Mouse (Mus musculus) spleen, adult 2 months (tissue): ENCODE data around the gene Cdk5rap1. TPM values are rescaled to one million over a fixed set of nuclear protein-coding genes. Genes with fewer than 3 reads are reported as not detected.
"Not testable (repeated sequence)": the region's sequence is repeated elsewhere in the genome, so short reads cannot be mapped to it uniquely, and the experiment has no call there.

Experiments
- DNase-seq, 2 experiments: peaks; one replicate each; pipeline versions ENCODE4 v3.0.0 to v3.0.0-alpha.2; 2012 to 2021; ENCODE audit warnings: low spot score in 2 of 2, low read depth in 1 of 2
- H3K27ac ChIP-seq: fragments of 200-500 bp; 2 replicates; pipeline ENCODE4 v1.5.1; 2012; ENCODE audit warnings: low read length, inconsistent platforms; ENCODE audit not compliant: insufficient read depth
- H3K27me3 ChIP-seq: fragments of 200-500 bp; 2 replicates; pipeline ENCODE4 v1.6.1; 2012; ENCODE audit warnings: mild to moderate bottlenecking, moderate library complexity, low read length, inconsistent platforms; ENCODE audit not compliant: control insufficient read depth, insufficient read depth
- H3K36me3 ChIP-seq: fragments of 200-500 bp; 2 replicates; pipeline ENCODE4 v1.6.1; 2012; ENCODE audit warnings: mild to moderate bottlenecking, low read length, inconsistent platforms; ENCODE audit not compliant: control insufficient read depth, insufficient read depth
- H3K4me1 ChIP-seq: fragments of 200-500 bp; 2 replicates; pipeline ENCODE4 v1.6.1; 2011; ENCODE audit warnings: inconsistent platforms; ENCODE audit not compliant: control insufficient read depth, insufficient read depth, insufficient read length
- H3K4me3 ChIP-seq: fragments of 200-500 bp; 2 replicates; pipeline ENCODE4 v1.5.1; 2011; ENCODE audit warnings: mild to moderate bottlenecking, inconsistent platforms; ENCODE audit not compliant: insufficient read depth, insufficient read length; ENCODE audit errors: extremely low read depth
- CTCF ChIP-seq: fragments of 200-500 bp; IDR thresholded peaks from 2 replicates; pipeline ENCODE4 v1.5.1; 2011; ENCODE audit warnings: mild to moderate bottlenecking, inconsistent platforms; ENCODE audit not compliant: insufficient read depth, insufficient read length, insufficient replicate concordance; ENCODE audit errors: extremely low read depth
- POLR2A ChIP-seq: fragments of 200-500 bp; IDR thresholded peaks from 2 replicates; pipeline ENCODE4 v1.6.1; 2011; ENCODE audit warnings: low read depth, low read length, inconsistent platforms
- WGBS: fragments of 180-500 bp; shearing (Covaris S2); methylation state at CpG from one replicate; pipeline ENCODE4 v1.1.7; 2018; 5-methylcytosine and 5-hydroxymethylcytosine counted together
- polyA plus RNA-seq: library from polyadenylated mRNA; depleted of rRNA; stranded (reverse); fragments of >200 nt; gene quantifications from 2 replicates; pipeline ENCODE4 v1.2.3, GENCODE M21; 2012

The Cdk5rap1 gene
- polyA plus RNA-seq, 1 experiment: 6.9 TPM

DNA sequence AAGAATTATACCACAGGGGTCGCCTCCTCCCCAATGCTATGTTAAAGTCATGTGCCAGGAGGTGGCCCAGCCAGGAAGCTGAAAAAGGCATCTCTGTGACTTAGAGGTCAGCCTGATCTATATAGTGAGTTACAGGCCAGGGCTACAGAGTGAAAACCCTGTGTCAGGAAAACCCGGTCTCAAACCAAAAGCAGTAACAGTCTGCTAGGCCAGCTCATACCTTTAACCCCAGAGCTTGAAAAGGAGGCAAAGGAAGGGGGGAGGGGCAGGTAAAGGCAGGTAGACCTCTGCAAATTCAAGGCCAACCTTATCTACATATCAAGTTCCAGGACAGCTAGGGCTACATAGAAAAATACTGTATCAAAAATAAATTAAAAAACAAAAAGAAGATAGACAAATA lies 33.5 kb downstream of the Cdk5rap1 start:
- TF ChIP-seq CTCF: no peak
- no peak for TF ChIP-seq POLR2A
- H3K27ac ChIP-seq: no peak overlapping the region
- no peak for DNase-seq
- H3K36me3 ChIP-seq: peaks cover 31% of the 10 kb centered on the region
- no peaks in the 10 kb centered on the region for H3K27me3 ChIP-seq
- H3K4me1 ChIP-seq: no peaks in the 10 kb centered on the region
- H3K4me3 ChIP-seq: no peak overlapping the region
- 87% methylated on average over 2 of the region's 2 CpGs for WGBS

- TF ChIP-seq POLR2A (no peak), CTCF (no peak)
- H3K4me3 ChIP-seq: no peak overlapping the region
- H3K27me3 ChIP-seq: no peaks in the 10 kb centered on the region
- 79% methylated on average over 1 of the region's 1 CpGs for WGBS
- H3K4me1 ChIP-seq: no peaks in the 10 kb centered on the region
- H3K27ac ChIP-seq: no peak overlapping the region
- DNase-seq: no peak
- H3K36me3 ChIP-seq: peaks cover 27% of the 10 kb centered on the region
These were observed 34.6 kb downstream of the Cdk5rap1 start for GRCm38 (mm10) chr2:154338161-154338560.

- peaks cover 13% of the 10 kb centered on the region for H3K36me3 ChIP-seq
- H3K27ac ChIP-seq: no peak overlapping the region
- H3K4me1 ChIP-seq: no peaks in the 10 kb centered on the region
- DNase-seq: no peak
- H3K4me3 ChIP-seq: no peak overlapping the region
- whole genome bisulfite sequencing: 94% methylated on average over 4 of the region's 4 CpGs
- H3K27me3 ChIP-seq: no peaks in the 10 kb centered on the region
- TF ChIP-seq CTCF (no peak), POLR2A (no peak)
These were observed 37.2 kb downstream of the Cdk5rap1 start for GRCm38 (mm10) chr2:154335572-154335971.

- Histone ChIP-seq H3K27me3 (no peaks in the 10 kb centered on the region; the same call in 1 of the 2 replicates), H3K27ac (no peak overlapping the region), H3K4me1 (no peaks in the 10 kb centered on the region), H3K36me3 (no peaks in the 10 kb centered on the region), H3K4me3 (no peak overlapping the region)
- TF ChIP-seq POLR2A (no peak), CTCF (no peak)
- no peak for DNase-seq
- 76% methylated on average over 3 of the region's 3 CpGs for WGBS
These were observed 46.0 kb downstream of the Cdk5rap1 start for GRCm38 (mm10) chr2:154326852-154327251.

DNA sequence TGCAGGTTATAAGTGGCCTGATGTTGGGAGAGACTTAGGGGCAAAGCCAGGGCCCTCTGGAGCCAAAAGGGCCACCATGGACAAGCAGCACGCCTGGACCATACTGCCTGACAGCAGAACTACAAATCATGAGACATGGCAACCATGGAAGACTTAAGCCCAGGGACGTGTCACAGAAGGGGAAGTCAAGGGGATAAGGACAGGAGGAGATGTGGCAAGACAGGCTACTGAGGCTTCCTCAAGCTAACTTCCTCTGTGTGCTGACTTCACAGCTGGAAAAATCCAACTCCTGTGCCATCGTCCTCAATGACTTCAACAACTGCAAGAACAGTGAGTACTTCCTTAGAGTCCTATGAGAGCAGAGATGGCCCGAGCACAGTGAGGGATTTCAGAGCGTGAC lies 59.0 kb downstream of the Cdk5rap1 start:
- not testable (repeated sequence) for H3K27ac ChIP-seq, H3K36me3 ChIP-seq, H3K4me3 ChIP-seq, DNase-seq, H3K4me1 ChIP-seq, H3K27me3 ChIP-seq
- 50% methylated on average over 5 of the region's 5 CpGs for WGBS

DNA sequence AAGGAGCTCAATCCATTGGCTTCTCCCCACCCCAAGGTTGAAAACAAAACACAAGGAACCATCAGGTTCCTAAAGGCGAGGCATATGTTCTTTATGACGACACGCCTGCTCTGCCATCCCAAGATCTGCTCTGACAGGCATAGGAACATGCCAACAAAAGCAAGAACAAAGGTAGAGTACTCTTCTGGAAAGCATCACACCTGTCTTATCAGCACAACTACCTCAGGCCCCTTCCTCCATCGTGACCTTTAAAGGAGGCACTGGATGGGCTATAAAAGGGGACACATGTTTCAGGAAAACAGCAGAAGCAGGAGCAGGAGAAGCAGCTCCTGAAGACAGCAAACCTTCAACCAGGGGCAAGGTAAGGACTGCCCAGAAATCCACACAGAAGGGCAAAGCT lies 65.9 kb downstream of the Cdk5rap1 start, which contains the start of gene Bpifb9b:
Bpifb9b (plus strand) TSS at position 301 of the 400 bp plus-strand sequence.
- H3K27me3 ChIP-seq, H3K27ac ChIP-seq, DNase-seq, H3K4me3 ChIP-seq, H3K4me1 ChIP-seq, H3K36me3 ChIP-seq: not testable (repeated sequence)
- WGBS: 90% methylated on average over 4 of the region's 4 CpGs

GRCm38 (mm10) chr2:154304604-154305003 lies 68.2 kb downstream of the Cdk5rap1 start:
- not testable (repeated sequence) for H3K27ac ChIP-seq, DNase-seq, H3K36me3 ChIP-seq, H3K27me3 ChIP-seq, H3K4me3 ChIP-seq, H3K4me1 ChIP-seq
- WGBS: 80% methylated on average over 1 of the region's 3 CpGs

DNA sequence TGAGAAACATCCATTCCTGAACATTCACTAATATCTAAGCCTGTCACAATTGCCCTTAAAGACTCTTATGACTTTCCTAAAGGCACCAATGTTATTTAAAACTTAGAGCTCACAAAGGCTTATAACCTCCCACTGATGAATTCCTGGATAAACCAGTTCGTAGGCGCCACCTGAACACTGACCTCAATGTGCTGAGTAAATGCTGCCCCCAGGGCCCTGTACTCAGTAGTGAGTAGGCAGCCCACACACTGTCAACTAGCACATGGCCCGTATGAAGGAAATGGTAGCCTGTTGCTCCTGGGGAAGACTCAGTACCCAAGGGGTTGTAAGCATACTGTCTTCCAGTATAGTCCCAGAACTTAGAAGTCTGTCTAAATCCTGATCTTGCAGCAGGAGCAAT lies 71.0 kb downstream of the Cdk5rap1 start:
- WGBS: 93% methylated on average over 3 of the region's 3 CpGs
- H3K4me1 ChIP-seq: no peaks in the 10 kb centered on the region
- H3K27ac ChIP-seq: no peak overlapping the region
- no peak for TF ChIP-seq POLR2A
- no peak for TF ChIP-seq CTCF
- no peaks in the 10 kb centered on the region for H3K36me3 ChIP-seq
- no peak for DNase-seq
- no peaks in the 10 kb centered on the region for H3K27me3 ChIP-seq
- H3K4me3 ChIP-seq: no peak overlapping the region
